Mouse (Mus musculus): ENCODE measurements around the gene Wfdc11. TPM values are rescaled to one million over a fixed set of nuclear protein-coding genes. Genes with fewer than 3 reads are reported as not detected.
"Not testable (repeated sequence)": the region's sequence is repeated elsewhere in the genome, so short reads cannot be mapped to it uniquely, and the experiment has no call there.

Gene Wfdc11
- polyA plus RNA-seq, 2 experiments = not detected

DNA sequence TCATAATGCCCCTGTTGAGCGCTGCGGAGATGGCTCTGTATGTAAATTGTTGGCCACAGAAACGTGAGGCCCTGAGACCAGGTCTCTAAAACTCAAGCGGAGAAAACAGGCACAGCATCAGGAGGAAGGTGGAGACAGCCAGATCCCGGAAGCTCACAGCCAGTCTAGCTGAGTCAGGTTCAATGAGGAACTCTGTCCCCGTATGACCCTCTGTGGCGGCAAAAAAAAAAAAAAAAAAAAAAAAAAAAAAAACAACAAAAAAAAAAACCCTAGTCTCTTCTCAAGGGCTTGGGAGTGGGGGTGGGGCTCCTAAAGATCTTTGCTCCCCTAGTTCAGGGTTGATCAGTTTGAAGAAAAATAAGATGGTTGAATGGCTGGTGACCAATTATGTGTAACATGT is 32.8 kb downstream of the Wfdc11 start:
- no peak for DNase-seq (ENCODE audit: low spot score)
- H3K27me3 ChIP-seq (ENCODE audit: control insufficient read depth, insufficient read depth, low read length) = no peaks in the 10 kb centered on the region
- no peaks in the 10 kb centered on the region for H3K4me1 ChIP-seq (ENCODE audit: control insufficient read depth, insufficient read depth, low read length)
- ATAC-seq (ENCODE audit: low FRiP score, low read depth) = no peak
- H3K4me2 ChIP-seq (replicated peaks; ENCODE audit: low read depth, low read length, severe bottlenecking) = no peak overlapping the region
- WGBS = 64% methylated on average over 7 of the region's 7 CpGs
- no peak overlapping the region for H3K9ac ChIP-seq (ENCODE audit: low read depth, low read length, severe bottlenecking)
- no peak overlapping the region for H3K27ac ChIP-seq (replicated peaks; ENCODE audit: low read depth, low read length)
- no peaks in the 10 kb centered on the region for H3K36me3 ChIP-seq (ENCODE audit: control insufficient read depth, insufficient read depth, low read length)
- no peak for TF ChIP-seq POLR2A (IDR thresholded peaks at IDR 0.05; ENCODE audit: borderline replicate concordance, extremely low read depth, insufficient read depth, insufficient read length)
- no peaks in the 10 kb centered on the region for H3K9me3 ChIP-seq (ENCODE audit: control insufficient read depth, low read length)
- H3K4me3 ChIP-seq (replicated peaks; ENCODE audit: low read length) = no peak overlapping the region

DNA sequence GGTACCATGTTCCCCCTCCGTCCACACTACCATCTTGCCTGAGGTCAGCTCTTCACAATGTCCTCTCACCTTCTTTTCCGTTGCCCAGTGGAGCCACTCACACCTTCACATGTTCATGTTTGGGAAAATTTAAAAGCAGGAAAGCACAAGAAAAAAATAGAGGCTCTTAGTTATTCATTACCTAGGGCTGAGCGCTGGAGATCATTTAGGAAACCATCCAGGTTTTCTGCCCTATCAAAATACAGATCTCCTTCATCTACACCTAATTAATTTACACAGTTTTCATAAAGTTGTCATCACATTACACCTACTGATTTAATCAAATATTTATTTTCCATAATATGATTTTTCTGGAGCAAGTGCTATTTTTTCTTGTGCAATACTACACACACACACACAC is 35.2 kb downstream of the Wfdc11 start, which contains the start of gene Wfdc16:
Wfdc16 (minus strand) TSS at position 101 of the 400 bp plus-strand sequence.
- no peak within 1 kb of the TSS for H3K9ac ChIP-seq (ENCODE audit: low read depth, low read length, severe bottlenecking)
- H3K36me3 ChIP-seq (ENCODE audit: control insufficient read depth, insufficient read depth, low read length) = no peaks in the 10 kb centered on the region
- no peaks in the 10 kb centered on the region for H3K9me3 ChIP-seq (ENCODE audit: control insufficient read depth, low read length)
- ATAC-seq (ENCODE audit: low FRiP score, low read depth) = no peak
- WGBS = 90% methylated on average over 3 of the region's 3 CpGs
- no peaks in the 10 kb centered on the region for H3K4me1 ChIP-seq (ENCODE audit: control insufficient read depth, insufficient read depth, low read length)
- no peak for DNase-seq (ENCODE audit: low spot score)
- no peak within 1 kb of the TSS for H3K4me2 ChIP-seq (replicated peaks; ENCODE audit: low read depth, low read length, severe bottlenecking)
- no peak within 1 kb of the TSS for H3K4me3 ChIP-seq (replicated peaks; ENCODE audit: low read length)
- H3K27ac ChIP-seq (replicated peaks; ENCODE audit: low read depth, low read length) = no peak within 1 kb of the TSS
- H3K27me3 ChIP-seq (ENCODE audit: control insufficient read depth, insufficient read depth, low read length) = no peaks in the 10 kb centered on the region
- TF ChIP-seq POLR2A (IDR thresholded peaks at IDR 0.05; ENCODE audit: borderline replicate concordance, extremely low read depth, insufficient read depth, insufficient read length) = no peak

DNA sequence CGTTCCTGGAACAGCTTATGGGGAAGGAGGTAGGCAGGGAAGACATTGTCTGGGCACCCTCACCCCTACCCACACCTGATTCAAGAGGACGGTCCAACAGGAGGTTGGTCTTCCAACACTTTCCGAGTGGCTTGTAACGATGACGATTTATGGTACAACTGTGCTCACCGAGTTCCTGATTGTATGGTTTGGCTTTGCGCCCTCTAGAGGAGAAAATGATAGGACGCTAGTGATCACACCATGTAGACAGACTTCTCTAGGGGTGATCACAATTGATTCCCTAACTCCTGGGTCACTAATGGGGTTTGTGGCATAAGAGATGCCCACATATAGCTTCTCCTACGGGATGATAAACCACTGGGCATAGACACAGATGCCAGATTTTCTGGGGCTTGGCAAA is 38.6 kb downstream of the Wfdc11 start:
- H3K4me1 ChIP-seq (ENCODE audit: control insufficient read depth, insufficient read depth, low read length) = no peaks in the 10 kb centered on the region
- TF ChIP-seq POLR2A (IDR thresholded peaks at IDR 0.05; ENCODE audit: borderline replicate concordance, extremely low read depth, insufficient read depth, insufficient read length) = no peak

DNA sequence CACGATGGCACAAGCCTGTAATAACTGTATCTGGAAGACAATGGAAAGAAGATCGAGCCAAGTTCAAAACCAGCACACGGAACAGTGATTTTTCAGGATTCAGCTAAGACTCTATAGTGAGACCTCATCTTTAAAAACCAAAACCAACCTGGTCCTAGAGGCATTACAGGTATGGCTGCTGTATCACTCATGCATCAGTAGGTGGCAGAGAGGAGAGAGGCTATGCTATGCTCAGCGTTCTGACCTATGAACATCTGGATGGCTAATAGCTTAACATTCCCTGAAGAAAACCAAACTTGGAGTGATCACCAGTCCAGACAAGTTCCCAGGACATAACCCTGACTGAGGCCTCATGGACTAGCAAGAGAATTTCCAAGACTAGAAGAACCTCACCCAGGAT is 52.1 kb downstream of the Wfdc11 start:
- Histone ChIP-seq H3K27me3 (ENCODE audit: control insufficient read depth, insufficient read depth, low read length) (no peaks in the 10 kb centered on the region; the same call in 1 of the 2 replicates), H3K4me3 (replicated peaks; ENCODE audit: low read length) (no peak overlapping the region), H3K9ac (ENCODE audit: low read depth, low read length, severe bottlenecking) (no peak overlapping the region), H3K9me3 (ENCODE audit: control insufficient read depth, low read length) (no peaks in the 10 kb centered on the region), H3K4me2 (replicated peaks; ENCODE audit: low read depth, low read length, severe bottlenecking) (no peak overlapping the region), H3K36me3 (ENCODE audit: control insufficient read depth, insufficient read depth, low read length) (no peaks in the 10 kb centered on the region), H3K27ac (replicated peaks; ENCODE audit: low read depth, low read length) (no peak overlapping the region), H3K4me1 (ENCODE audit: control insufficient read depth, insufficient read depth, low read length) (no peaks in the 10 kb centered on the region)
- TF ChIP-seq POLR2A (IDR thresholded peaks at IDR 0.05; ENCODE audit: borderline replicate concordance, extremely low read depth, insufficient read depth, insufficient read length) = no peak
- DNase-seq (ENCODE audit: low spot score) = no peak
- no peak for ATAC-seq (ENCODE audit: low FRiP score, low read depth)
- 82% methylated on average over 4 of the region's 4 CpGs for WGBS

More for the DNA sequence above, 38.6 kb downstream of the Wfdc11 start:
- H3K27ac ChIP-seq (replicated peaks; ENCODE audit: low read depth, low read length) = no peak overlapping the region
- H3K4me2 ChIP-seq (replicated peaks; ENCODE audit: low read depth, low read length, severe bottlenecking) = no peak overlapping the region
- no peaks in the 10 kb centered on the region for H3K27me3 ChIP-seq (ENCODE audit: control insufficient read depth, insufficient read depth, low read length)
- H3K9me3 ChIP-seq (ENCODE audit: control insufficient read depth, low read length) = no peaks in the 10 kb centered on the region
- no peaks in the 10 kb centered on the region for H3K36me3 ChIP-seq (ENCODE audit: control insufficient read depth, insufficient read depth, low read length)
- H3K4me3 ChIP-seq (replicated peaks; ENCODE audit: low read length) = no peak overlapping the region
- no peak overlapping the region for H3K9ac ChIP-seq (ENCODE audit: low read depth, low read length, severe bottlenecking)
- no peak for ATAC-seq (ENCODE audit: low FRiP score, low read depth)
- 79% methylated on average over 9 of the region's 9 CpGs for WGBS
- DNase-seq (ENCODE audit: low spot score) = no peak

DNA sequence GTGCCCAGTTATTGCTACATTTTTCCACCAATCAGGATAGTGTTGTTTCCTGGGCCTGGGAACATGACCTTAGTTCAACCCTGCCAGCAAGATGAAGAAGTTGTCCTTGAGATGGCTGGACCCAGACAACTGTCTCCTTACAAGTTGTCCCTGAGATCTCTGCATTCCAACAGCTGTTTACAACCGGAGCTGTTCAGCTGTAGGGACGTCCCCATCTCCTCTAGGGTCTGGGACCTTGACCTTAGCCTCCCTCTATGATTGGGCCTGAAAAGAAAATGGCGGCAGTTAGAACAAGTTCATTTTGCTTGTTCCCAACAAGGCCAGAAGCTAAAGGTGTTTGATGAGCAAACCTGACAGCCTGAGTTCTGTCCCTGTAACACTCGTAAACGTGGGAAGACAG is 54.8 kb downstream of the Wfdc11 start:
- ATAC-seq (ENCODE audit: low FRiP score, low read depth) = no peak
- TF ChIP-seq POLR2A (IDR thresholded peaks at IDR 0.05; ENCODE audit: borderline replicate concordance, extremely low read depth, insufficient read depth, insufficient read length) = no peak
- no peak overlapping the region for H3K4me2 ChIP-seq (replicated peaks; ENCODE audit: low read depth, low read length, severe bottlenecking)
- no peaks in the 10 kb centered on the region for H3K27me3 ChIP-seq (ENCODE audit: control insufficient read depth, insufficient read depth, low read length)
- no peak overlapping the region for H3K27ac ChIP-seq (replicated peaks; ENCODE audit: low read depth, low read length)
- H3K9me3 ChIP-seq (ENCODE audit: control insufficient read depth, low read length) = no peaks in the 10 kb centered on the region
- no peaks in the 10 kb centered on the region for H3K36me3 ChIP-seq (ENCODE audit: control insufficient read depth, insufficient read depth, low read length)
- H3K9ac ChIP-seq (ENCODE audit: low read depth, low read length, severe bottlenecking) = no peak overlapping the region
- 69% methylated on average over 5 of the region's 5 CpGs for WGBS
- H3K4me1 ChIP-seq (ENCODE audit: control insufficient read depth, insufficient read depth, low read length) = no peaks in the 10 kb centered on the region
- DNase-seq (ENCODE audit: low spot score) = no peak
- no peak overlapping the region for H3K4me3 ChIP-seq (replicated peaks; ENCODE audit: low read length)

DNA sequence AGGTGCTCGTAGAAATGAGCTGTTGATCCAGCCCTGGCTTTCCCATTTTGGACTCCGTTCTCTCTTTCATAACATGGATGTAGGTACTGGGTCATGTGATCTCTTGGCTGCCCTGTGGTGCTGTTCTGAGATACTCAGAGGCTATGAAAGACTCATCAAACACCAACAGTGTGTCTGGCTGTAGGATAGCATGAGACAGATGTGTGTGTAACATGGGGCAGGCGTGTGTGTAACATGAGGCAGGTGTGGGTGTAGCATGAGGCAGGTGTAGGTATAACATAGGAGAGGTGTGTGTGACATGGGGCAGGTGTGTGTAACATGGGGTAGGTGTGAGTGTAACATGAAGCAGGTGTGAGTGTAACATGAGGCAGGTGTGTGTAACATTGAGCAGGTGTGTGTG is 58.5 kb downstream of the Wfdc11 start:
- H3K4me3 ChIP-seq (replicated peaks; ENCODE audit: low read length) = no peak overlapping the region
- H3K27me3 ChIP-seq (ENCODE audit: control insufficient read depth, insufficient read depth, low read length) = no peaks in the 10 kb centered on the region
- no peak overlapping the region for H3K27ac ChIP-seq (replicated peaks; ENCODE audit: low read depth, low read length)
- WGBS = 92% methylated on average over 3 of the region's 3 CpGs
- H3K36me3 ChIP-seq (ENCODE audit: control insufficient read depth, insufficient read depth, low read length) = no peaks in the 10 kb centered on the region
- ATAC-seq (ENCODE audit: low FRiP score, low read depth) (no peak), DNase-seq (ENCODE audit: low spot score) (no peak)
- H3K9ac ChIP-seq (ENCODE audit: low read depth, low read length, severe bottlenecking) = no peak overlapping the region
- H3K4me1 ChIP-seq (ENCODE audit: control insufficient read depth, insufficient read depth, low read length) = no peaks in the 10 kb centered on the region
- no peak for TF ChIP-seq POLR2A (IDR thresholded peaks at IDR 0.05; ENCODE audit: borderline replicate concordance, extremely low read depth, insufficient read depth, insufficient read length)
- no peak overlapping the region for H3K4me2 ChIP-seq (replicated peaks; ENCODE audit: low read depth, low read length, severe bottlenecking)
- no peaks in the 10 kb centered on the region for H3K9me3 ChIP-seq (ENCODE audit: control insufficient read depth, low read length)

DNA sequence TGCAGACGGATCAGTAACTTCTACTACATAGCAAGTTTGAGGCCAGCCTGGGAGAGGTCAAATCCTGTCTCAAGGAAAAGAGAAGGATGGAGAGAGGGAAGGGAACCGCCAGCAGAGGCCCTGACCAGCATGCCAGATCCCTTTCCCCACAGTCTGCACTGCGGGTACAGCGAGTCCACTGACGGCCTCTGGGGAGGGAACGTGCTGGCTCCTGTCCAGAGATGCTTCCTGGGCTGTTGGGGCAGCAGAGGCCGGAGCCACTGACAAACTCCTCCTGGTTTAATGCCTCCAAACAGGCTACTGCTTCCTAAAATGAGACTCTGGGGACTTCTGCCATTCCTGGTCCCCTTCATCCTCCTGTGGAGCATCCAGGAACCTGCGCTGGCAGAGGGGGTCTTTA is 60.4 kb downstream of the Wfdc11 start, which contains the start of the genes Wfdc6b and Wfdc8:
Wfdc6b (plus strand) TSS at position 52 of the 400 bp plus-strand sequence.
Wfdc8 (minus strand) TSS at position 156 of the 400 bp plus-strand sequence.
- H3K4me3 ChIP-seq (replicated peaks; ENCODE audit: low read length); H3K36me3 ChIP-seq (ENCODE audit: control insufficient read depth, insufficient read depth, low read length); H3K9ac ChIP-seq (ENCODE audit: low read depth, low read length, severe bottlenecking); DNase-seq (ENCODE audit: low spot score); H3K4me1 ChIP-seq (ENCODE audit: control insufficient read depth, insufficient read depth, low read length); H3K27me3 ChIP-seq (ENCODE audit: control insufficient read depth, insufficient read depth, low read length); H3K9me3 ChIP-seq (ENCODE audit: control insufficient read depth, low read length); H3K27ac ChIP-seq (replicated peaks; ENCODE audit: low read depth, low read length); H3K4me2 ChIP-seq (replicated peaks; ENCODE audit: low read depth, low read length, severe bottlenecking); ATAC-seq (ENCODE audit: low FRiP score, low read depth): not testable (repeated sequence)
- WGBS = 54% methylated on average over 8 of the region's 8 CpGs

All from limb, embryonic 14.5 days (tissue).